Mouse (Mus musculus) CH12.LX (cell line): ENCODE data around the gene Vldlr.

Source experiments
- CHD1 ChIP-seq: IDR thresholded peaks from 2 replicates; pipeline ENCODE4 v1.6.1; 2012; ENCODE audit warnings: low read depth, low read length, improper control_type of control experiment, inconsistent platforms
- CTCF ChIP-seq, 2 experiments: IDR thresholded peaks in 1 of 2; conservative IDR thresholded peaks in 1 of 2; 2 replicates each; pipeline ENCODE4 v1.5.1; 2011 to 2012; ENCODE audit warnings: low read depth in 2 of 2, low read length in 2 of 2, improper control_type of control experiment in 1 of 2, inconsistent platforms in 1 of 2, mild to moderate bottlenecking in 1 of 2, moderate library complexity in 1 of 2
- EP300 ChIP-seq: IDR thresholded peaks from 2 replicates; pipeline ENCODE4 v1.6.1; 2011; ENCODE audit warnings: low read length, improper control_type of control experiment
- ETS1 ChIP-seq: conservative IDR thresholded peaks from 2 replicates; pipeline ENCODE4 v1.6.1; 2012; ENCODE audit warnings: low read depth, mild to moderate bottlenecking, inconsistent platforms, low read length, improper control_type of control experiment, moderate library complexity
- JUN ChIP-seq: IDR thresholded peaks from 2 replicates; pipeline ENCODE4 v1.6.1; 2011; ENCODE audit warnings: low read depth, mild to moderate bottlenecking, low read length, improper control_type of control experiment, moderate library complexity; ENCODE audit not compliant: insufficient read depth
- MAX ChIP-seq: IDR thresholded peaks from 2 replicates; pipeline ENCODE4 v1.6.1; 2011; ENCODE audit warnings: low read length, improper control_type of control experiment
- NELFE ChIP-seq: IDR thresholded peaks from 2 replicates; pipeline ENCODE4 v1.6.1; 2011; ENCODE audit warnings: low read depth, low read length, improper control_type of control experiment
- PAX5 ChIP-seq: IDR thresholded peaks from 2 replicates; pipeline ENCODE4 v1.6.1; 2012; ENCODE audit warnings: low read length, inconsistent platforms, mixed read lengths
- POLR2A ChIP-seq: IDR thresholded peaks from 2 replicates; pipeline ENCODE4 v1.6.1; 2011; ENCODE audit warnings: low read depth, mild to moderate bottlenecking, improper control_type of control experiment, low read length
- RAD21 ChIP-seq: IDR thresholded peaks from 2 replicates; pipeline ENCODE4 v1.6.1; 2011; ENCODE audit warnings: low read depth, mild to moderate bottlenecking, low read length, improper control_type of control experiment, moderate library complexity
- ZC3H11A ChIP-seq: IDR thresholded peaks from 2 replicates; pipeline ENCODE4 v1.6.1; 2012; ENCODE audit warnings: low read depth, mild to moderate bottlenecking, inconsistent platforms, low read length, improper control_type of control experiment
- ZKSCAN1 ChIP-seq: IDR thresholded peaks from 2 replicates; pipeline ENCODE4 v1.6.1; 2012; ENCODE audit warnings: low read depth, inconsistent platforms, low read length, improper control_type of control experiment, borderline replicate concordance

DNA sequence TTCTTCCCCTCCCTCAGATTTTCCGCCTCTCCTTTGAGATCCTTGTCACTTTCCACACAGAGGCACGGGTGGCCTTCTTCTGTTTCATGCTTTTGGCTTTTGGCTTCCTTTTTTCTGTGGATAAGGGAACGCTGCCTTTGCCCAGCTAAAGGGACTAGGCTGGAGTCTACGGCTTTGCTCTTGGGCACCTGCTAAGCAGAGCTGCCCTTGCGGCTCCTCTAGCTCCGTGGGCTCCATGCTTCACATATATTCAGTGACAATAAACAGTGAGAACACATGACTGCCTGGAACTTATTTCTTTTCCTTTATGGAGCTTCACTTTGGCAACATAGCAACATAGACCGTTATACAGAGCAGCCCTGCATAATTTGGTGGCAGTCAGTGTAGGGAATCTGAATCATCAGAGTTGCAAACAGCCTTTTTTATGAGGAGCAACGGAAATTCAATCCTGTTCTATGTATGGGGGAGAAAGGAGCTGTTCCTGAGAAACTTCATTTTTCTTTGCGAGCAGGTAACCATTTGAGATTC lies 12.5 kb upstream of the Vldlr start:
- TF ChIP-seq ZC3H11A, result no peak
- TF ChIP-seq NELFE, result no peak
- no peak for TF ChIP-seq MAX
- no peak for TF ChIP-seq CTCF (conservative IDR thresholded peaks at IDR 0.05 in 1 of 2, IDR thresholded peaks at IDR 0.05 in 1 of 2; ENCODE audit: low read depth in 2 of 2, low read length in 2 of 2)
- TF ChIP-seq EP300, result no peak
- TF ChIP-seq POLR2A, result no peak
- TF ChIP-seq PAX5, result no peak
- no peak for TF ChIP-seq CHD1
- TF ChIP-seq ETS1, result no peak
- no peak for TF ChIP-seq JUN
- no peak for TF ChIP-seq RAD21
- no peak for TF ChIP-seq ZKSCAN1
